Mouse (Mus musculus) MN1 (cell line): Measurements from ENCODE around the gene Ube2v1.
"Not testable (repeated sequence)": the region's sequence is repeated elsewhere in the genome, so short reads cannot be mapped to it uniquely, and the experiment has no call there.

Source experiments
- DNase-seq: peaks from one replicate; pipeline ENCODE4 v3.0.0-alpha.2; 2016; ENCODE audit warnings: low spot score

The Ube2v1 gene

GRCm38 (mm10) chr2:167622352-167622751 lies 9.5 kb downstream of the Ube2v1 start:
- DNase-seq = no peak

GRCm38 (mm10) chr2:167621255-167622087 lies 10.4 kb downstream of the Ube2v1 start:
- DNase-seq = no peak

GRCm38 (mm10) chr2:167617472-167617871 lies 14.4 kb downstream of the Ube2v1 start:
- DNase-seq = no peak

GRCm38 (mm10) chr2:167617034-167617433 lies 14.9 kb downstream of the Ube2v1 start:
- DNase-seq = no peak

- not testable (repeated sequence) for DNase-seq
Observed at GRCm38 (mm10) chr2:167613335-167613734, 18.6 kb downstream of the Ube2v1 start.

GRCm38 (mm10) chr2:167612122-167612521 lies 19.8 kb downstream of the Ube2v1 start:
- no peak for DNase-seq

- no peak for DNase-seq
Observed at GRCm38 (mm10) chr2:167611287-167611686, 20.6 kb downstream of the Ube2v1 start.

GRCm38 (mm10) chr2:167606745-167607123 lies 25.2 kb downstream of the Ube2v1 start:
- DNase-seq = no peak

GRCm38 (mm10) chr2:167605817-167606744 lies 25.8 kb downstream of the Ube2v1 start:
- no peak for DNase-seq

GRCm38 (mm10) chr2:167605178-167605794 lies 26.6 kb downstream of the Ube2v1 start:
- DNase-seq = peak; percentile 86

GRCm38 (mm10) chr2:167602978-167603377 lies 28.9 kb downstream of the Ube2v1 start:
- DNase-seq = no peak

- no peak for DNase-seq
Observed at GRCm38 (mm10) chr2:167602364-167602763, 29.5 kb downstream of the Ube2v1 start.

- peak; percentile 34 for DNase-seq
Observed at GRCm38 (mm10) chr2:167600481-167600995, 31.4 kb downstream of the Ube2v1 start.

- DNase-seq = no peak
Observed at GRCm38 (mm10) chr2:167599917-167600316, 32.0 kb downstream of the Ube2v1 start.

GRCm38 (mm10) chr2:167599195-167599594 lies 32.7 kb downstream of the Ube2v1 start:
- DNase-seq = no peak

GRCm38 (mm10) chr2:167597492-167598186 lies 34.3 kb downstream of the Ube2v1 start:
- no peak for DNase-seq

- no peak for DNase-seq
Observed at GRCm38 (mm10) chr2:167596726-167597491, 35.0 kb downstream of the Ube2v1 start.

GRCm38 (mm10) chr2:167596262-167596661 lies 35.6 kb downstream of the Ube2v1 start:
- DNase-seq = no peak

- no peak for DNase-seq
Observed at GRCm38 (mm10) chr2:167595761-167596171, 36.1 kb downstream of the Ube2v1 start.

GRCm38 (mm10) chr2:167594444-167594934 lies 37.4 kb downstream of the Ube2v1 start:
- peak; percentile 93 for DNase-seq
